Mouse (Mus musculus): ENCODE measurements around the gene Ank3. TPM values are rescaled to one million over a fixed set of nuclear protein-coding genes. Genes with fewer than 3 reads are reported as not detected.

Ank3 gene
- polyA plus RNA-seq, 1 experiment from 2014 or later: 19.0 TPM

DNA sequence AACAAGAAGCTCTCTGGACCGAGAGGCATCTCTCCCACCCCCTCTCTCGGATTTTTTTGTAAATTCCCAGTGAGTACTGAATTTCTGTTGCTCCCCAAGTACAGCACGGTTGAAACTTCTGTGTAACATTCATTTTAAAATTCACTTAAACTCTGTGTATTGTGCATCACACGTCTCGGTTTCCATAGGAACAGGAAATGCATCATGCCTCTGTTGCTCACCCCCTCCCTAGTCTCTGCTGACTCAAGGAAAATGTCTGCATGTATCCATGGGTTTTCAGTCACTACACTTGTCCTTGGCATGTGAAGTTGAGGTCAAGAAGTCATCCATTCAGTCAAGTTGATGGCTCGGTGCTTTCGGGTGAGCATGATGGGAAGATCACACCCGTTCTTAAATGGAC is 234.3 kb downstream of the Ank3 start:
- H3K4me1 ChIP-seq (replicated peaks; ENCODE audit: control insufficient read depth, insufficient read depth, low read length): peaks cover 2% of the 10 kb centered on the region; the same call in 1 of the 2 replicates
- 74% methylated on average over 8 of the region's 8 CpGs for WGBS
- no peak for ATAC-seq (ENCODE audit: low read depth)

GRCm38 (mm10) chr10:69634891-69635290 is 236.3 kb downstream of the Ank3 start:
- Histone ChIP-seq H3K9ac (ENCODE audit: low read length) (no peak overlapping the region), H3K9me3 (ENCODE audit: control insufficient read depth, low read length) (no peaks in the 10 kb centered on the region), H3K27me3 (ENCODE audit: control insufficient read depth, insufficient read depth, low read depth, low read length) (no peaks in the 10 kb centered on the region), H3K4me1 (replicated peaks; ENCODE audit: control insufficient read depth, insufficient read depth, low read length) (peaks cover 2% of the 10 kb centered on the region; the same call in 1 of the 2 replicates), H3K36me3 (ENCODE audit: control insufficient read depth, insufficient read depth, low read length) (no peaks in the 10 kb centered on the region), H3K4me2 (ENCODE audit: low read depth, low read length) (no peak overlapping the region), H3K4me3 (ENCODE audit: low read length) (no peak overlapping the region), H3K27ac (ENCODE audit: low read length) (no peak overlapping the region)
- 79% methylated on average over 5 of the region's 5 CpGs for WGBS
- no peak for ATAC-seq (ENCODE audit: low read depth)

More for the DNA sequence above, 234.3 kb downstream of the Ank3 start:
- H3K4me2 ChIP-seq (ENCODE audit: low read depth, low read length): no peak overlapping the region
- H3K27ac ChIP-seq (ENCODE audit: low read length): no peak overlapping the region
- H3K9me3 ChIP-seq (ENCODE audit: control insufficient read depth, low read length): no peaks in the 10 kb centered on the region
- H3K27me3 ChIP-seq (ENCODE audit: control insufficient read depth, insufficient read depth, low read depth, low read length): no peaks in the 10 kb centered on the region
- no peak overlapping the region for H3K9ac ChIP-seq (ENCODE audit: low read length)
- no peaks in the 10 kb centered on the region for H3K36me3 ChIP-seq (ENCODE audit: control insufficient read depth, insufficient read depth, low read length)
- H3K4me3 ChIP-seq (ENCODE audit: low read length): no peak overlapping the region

DNA sequence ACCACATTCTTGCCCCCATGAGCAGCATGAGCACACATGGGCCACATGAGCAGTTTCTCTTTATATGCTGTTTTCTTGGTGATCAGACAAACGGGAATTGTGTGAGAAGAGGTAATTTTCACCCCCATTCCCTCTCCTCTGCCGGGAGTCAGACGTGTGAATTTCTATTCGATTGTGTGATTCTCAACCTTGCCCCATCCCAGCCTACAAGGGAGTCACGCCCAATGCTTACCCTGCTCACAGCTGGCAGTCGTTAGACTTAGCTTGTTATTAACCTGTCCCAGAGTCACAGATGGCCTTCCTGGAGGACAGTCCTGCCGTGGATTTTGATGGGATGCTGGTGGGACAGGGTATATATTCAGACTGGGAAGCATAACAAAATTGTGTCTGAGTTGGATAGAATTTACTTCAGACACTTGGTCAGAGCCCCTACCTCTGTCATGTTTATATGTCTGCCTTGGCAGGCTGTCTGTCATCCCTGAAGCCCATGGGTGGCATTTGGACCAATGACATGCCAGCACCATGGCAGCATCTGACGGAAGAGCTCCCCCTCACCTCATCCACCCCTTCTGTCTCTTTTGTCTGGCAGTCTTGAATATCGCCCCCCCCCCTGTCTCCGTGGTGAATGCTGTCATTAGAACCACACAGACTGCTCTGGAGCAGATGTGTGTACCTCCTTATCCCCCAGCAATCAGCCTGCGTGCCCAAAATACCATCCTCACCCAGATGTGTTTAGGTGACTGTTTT is 237.5 kb downstream of the Ank3 start:
- Histone ChIP-seq H3K4me2 (ENCODE audit: low read depth, low read length) (no peak overlapping the region), H3K4me3 (ENCODE audit: low read length) (no peak overlapping the region), H3K9ac (ENCODE audit: low read length) (no peak overlapping the region), H3K27me3 (ENCODE audit: control insufficient read depth, insufficient read depth, low read depth, low read length) (no peaks in the 10 kb centered on the region), H3K9me3 (ENCODE audit: control insufficient read depth, low read length) (no peaks in the 10 kb centered on the region), H3K27ac (ENCODE audit: low read length) (no peak overlapping the region), H3K4me1 (replicated peaks; ENCODE audit: control insufficient read depth, insufficient read depth, low read length) (no peaks in the 10 kb centered on the region), H3K36me3 (ENCODE audit: control insufficient read depth, insufficient read depth, low read length) (no peaks in the 10 kb centered on the region)
- WGBS: 45% methylated on average over 11 of the region's 11 CpGs
- ATAC-seq (ENCODE audit: low read depth): no peak

GRCm38 (mm10) chr10:69639138-69639537 is 240.6 kb downstream of the Ank3 start:
- 86% methylated on average over 6 of the region's 6 CpGs for WGBS
- no peaks in the 10 kb centered on the region for H3K4me1 ChIP-seq (replicated peaks; ENCODE audit: control insufficient read depth, insufficient read depth, low read length)
- H3K27me3 ChIP-seq (ENCODE audit: control insufficient read depth, insufficient read depth, low read depth, low read length): no peaks in the 10 kb centered on the region
- no peak overlapping the region for H3K9ac ChIP-seq (ENCODE audit: low read length)
- no peak overlapping the region for H3K4me3 ChIP-seq (ENCODE audit: low read length)
- H3K36me3 ChIP-seq (ENCODE audit: control insufficient read depth, insufficient read depth, low read length): no peaks in the 10 kb centered on the region
- H3K4me2 ChIP-seq (ENCODE audit: low read depth, low read length): no peak overlapping the region
- H3K27ac ChIP-seq (ENCODE audit: low read length): no peak overlapping the region
- no peaks in the 10 kb centered on the region for H3K9me3 ChIP-seq (ENCODE audit: control insufficient read depth, low read length)
- ATAC-seq (ENCODE audit: low read depth): no peak

DNA sequence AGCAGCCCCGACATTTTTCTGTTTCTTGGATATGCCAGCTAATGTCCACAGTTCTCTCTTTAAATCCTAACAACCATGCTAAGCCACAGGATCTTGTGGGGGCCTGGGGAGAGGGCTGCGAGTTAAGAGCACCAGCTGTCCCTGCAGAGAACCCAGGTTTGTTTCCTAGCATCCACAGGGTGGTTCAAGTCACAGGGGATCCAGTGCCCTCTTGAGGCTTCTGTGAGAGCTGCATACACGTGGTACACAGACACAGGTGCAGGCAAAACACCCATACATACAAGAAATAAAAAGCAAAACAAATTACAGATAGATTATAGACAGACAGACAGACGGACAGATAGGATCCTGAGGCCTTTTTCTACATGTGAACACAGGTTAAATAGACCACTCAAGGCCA is 242.0 kb downstream of the Ank3 start:
- 59% methylated on average over 4 of the region's 4 CpGs for WGBS
- Histone ChIP-seq H3K9me3 (ENCODE audit: control insufficient read depth, low read length) (no peaks in the 10 kb centered on the region), H3K4me1 (replicated peaks; ENCODE audit: control insufficient read depth, insufficient read depth, low read length) (no peaks in the 10 kb centered on the region), H3K4me2 (ENCODE audit: low read depth, low read length) (no peak overlapping the region), H3K4me3 (ENCODE audit: low read length) (no peak overlapping the region), H3K36me3 (ENCODE audit: control insufficient read depth, insufficient read depth, low read length) (no peaks in the 10 kb centered on the region), H3K9ac (ENCODE audit: low read length) (no peak overlapping the region), H3K27ac (ENCODE audit: low read length) (no peak overlapping the region), H3K27me3 (ENCODE audit: control insufficient read depth, insufficient read depth, low read depth, low read length) (no peaks in the 10 kb centered on the region)
- no peak for ATAC-seq (ENCODE audit: low read depth)

DNA sequence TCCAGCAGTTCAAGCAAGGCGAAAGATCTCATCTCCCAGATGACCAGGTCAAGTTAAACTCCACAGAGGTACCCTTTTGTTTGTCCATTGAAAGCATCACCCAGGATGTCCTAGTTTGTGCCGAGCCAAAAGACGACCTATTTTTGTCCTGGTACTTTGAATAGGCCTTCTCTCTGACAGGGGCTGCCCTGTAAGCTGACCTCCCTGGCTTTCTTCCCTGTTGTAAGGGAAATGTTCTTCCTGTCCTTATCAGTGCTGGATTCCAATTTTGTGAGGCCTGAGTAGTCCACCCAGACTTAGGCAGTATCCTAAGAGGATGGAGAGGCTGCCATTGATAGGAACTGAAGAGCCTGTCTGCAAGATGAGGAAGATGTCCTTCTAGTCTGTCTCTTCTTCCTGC is 244.9 kb downstream of the Ank3 start:
- Histone ChIP-seq H3K27ac (ENCODE audit: low read length) (no peak overlapping the region), H3K9ac (ENCODE audit: low read length) (no peak overlapping the region), H3K36me3 (ENCODE audit: control insufficient read depth, insufficient read depth, low read length) (no peaks in the 10 kb centered on the region), H3K27me3 (ENCODE audit: control insufficient read depth, insufficient read depth, low read depth, low read length) (no peaks in the 10 kb centered on the region), H3K9me3 (ENCODE audit: control insufficient read depth, low read length) (no peaks in the 10 kb centered on the region), H3K4me3 (ENCODE audit: low read length) (no peak overlapping the region), H3K4me2 (ENCODE audit: low read depth, low read length) (no peak overlapping the region), H3K4me1 (replicated peaks; ENCODE audit: control insufficient read depth, insufficient read depth, low read length) (no peaks in the 10 kb centered on the region)
- WGBS: 44% methylated on average over 3 of the region's 3 CpGs
- ATAC-seq (ENCODE audit: low read depth): no peak

GRCm38 (mm10) chr10:69643986-69644385 is 245.4 kb downstream of the Ank3 start:
- no peaks in the 10 kb centered on the region for H3K36me3 ChIP-seq (ENCODE audit: control insufficient read depth, insufficient read depth, low read length)
- no peak overlapping the region for H3K9ac ChIP-seq (ENCODE audit: low read length)
- no peak for ATAC-seq (ENCODE audit: low read depth)
- H3K4me3 ChIP-seq (ENCODE audit: low read length): no peak overlapping the region
- no peak overlapping the region for H3K4me2 ChIP-seq (ENCODE audit: low read depth, low read length)
- 74% methylated on average over 6 of the region's 6 CpGs for WGBS
- no peak overlapping the region for H3K27ac ChIP-seq (ENCODE audit: low read length)
- H3K9me3 ChIP-seq (ENCODE audit: control insufficient read depth, low read length): no peaks in the 10 kb centered on the region
- H3K27me3 ChIP-seq (ENCODE audit: control insufficient read depth, insufficient read depth, low read depth, low read length): no peaks in the 10 kb centered on the region
- no peaks in the 10 kb centered on the region for H3K4me1 ChIP-seq (replicated peaks; ENCODE audit: control insufficient read depth, insufficient read depth, low read length)

- Histone ChIP-seq H3K27me3 (ENCODE audit: control insufficient read depth, insufficient read depth, low read depth, low read length) (no peaks in the 10 kb centered on the region), H3K9ac (ENCODE audit: low read length) (no peak overlapping the region), H3K27ac (ENCODE audit: low read length) (no peak overlapping the region), H3K4me2 (ENCODE audit: low read depth, low read length) (no peak overlapping the region), H3K4me1 (replicated peaks; ENCODE audit: control insufficient read depth, insufficient read depth, low read length) (0 out of 2 replicates have a peak, but pooled peaks cover 3% of the 10 kb centered on the region), H3K36me3 (ENCODE audit: control insufficient read depth, insufficient read depth, low read length) (no peaks in the 10 kb centered on the region), H3K4me3 (ENCODE audit: low read length) (no peak overlapping the region), H3K9me3 (ENCODE audit: control insufficient read depth, low read length) (no peaks in the 10 kb centered on the region)
- ATAC-seq (ENCODE audit: low read depth): no peak
- 88% methylated on average over 5 of the region's 5 CpGs for WGBS
These were observed 246.8 kb downstream of the Ank3 start for GRCm38 (mm10) chr10:69645311-69645802.

- Histone ChIP-seq H3K27me3 (ENCODE audit: control insufficient read depth, insufficient read depth, low read depth, low read length) (no peaks in the 10 kb centered on the region), H3K27ac (ENCODE audit: low read length) (no peak overlapping the region), H3K4me3 (ENCODE audit: low read length) (no peak overlapping the region), H3K36me3 (ENCODE audit: control insufficient read depth, insufficient read depth, low read length) (no peaks in the 10 kb centered on the region), H3K9me3 (ENCODE audit: control insufficient read depth, low read length) (no peaks in the 10 kb centered on the region), H3K9ac (ENCODE audit: low read length) (no peak overlapping the region), H3K4me2 (ENCODE audit: low read depth, low read length) (no peak overlapping the region), H3K4me1 (replicated peaks; ENCODE audit: control insufficient read depth, insufficient read depth, low read length) (0 out of 2 replicates have a peak, but pooled peaks cover 3% of the 10 kb centered on the region)
- no peak for ATAC-seq (ENCODE audit: low read depth)
- WGBS: 88% methylated on average over 9 of the region's 9 CpGs
These were observed 247.4 kb downstream of the Ank3 start for GRCm38 (mm10) chr10:69645929-69646328.
